Mouse (Mus musculus) c-Kit-positive CD71-positive TER-119-positive erythroid progenitor cells, embryonic 14.5 days (primary cell): ENCODE measurements around the gene Nfatc3.

Experiments used
- DNase-seq: peaks from one replicate; pipeline ENCODE4 v3.0.0-alpha.2; 2013; ENCODE audit warnings: low spot score

Gene Nfatc3

DNA sequence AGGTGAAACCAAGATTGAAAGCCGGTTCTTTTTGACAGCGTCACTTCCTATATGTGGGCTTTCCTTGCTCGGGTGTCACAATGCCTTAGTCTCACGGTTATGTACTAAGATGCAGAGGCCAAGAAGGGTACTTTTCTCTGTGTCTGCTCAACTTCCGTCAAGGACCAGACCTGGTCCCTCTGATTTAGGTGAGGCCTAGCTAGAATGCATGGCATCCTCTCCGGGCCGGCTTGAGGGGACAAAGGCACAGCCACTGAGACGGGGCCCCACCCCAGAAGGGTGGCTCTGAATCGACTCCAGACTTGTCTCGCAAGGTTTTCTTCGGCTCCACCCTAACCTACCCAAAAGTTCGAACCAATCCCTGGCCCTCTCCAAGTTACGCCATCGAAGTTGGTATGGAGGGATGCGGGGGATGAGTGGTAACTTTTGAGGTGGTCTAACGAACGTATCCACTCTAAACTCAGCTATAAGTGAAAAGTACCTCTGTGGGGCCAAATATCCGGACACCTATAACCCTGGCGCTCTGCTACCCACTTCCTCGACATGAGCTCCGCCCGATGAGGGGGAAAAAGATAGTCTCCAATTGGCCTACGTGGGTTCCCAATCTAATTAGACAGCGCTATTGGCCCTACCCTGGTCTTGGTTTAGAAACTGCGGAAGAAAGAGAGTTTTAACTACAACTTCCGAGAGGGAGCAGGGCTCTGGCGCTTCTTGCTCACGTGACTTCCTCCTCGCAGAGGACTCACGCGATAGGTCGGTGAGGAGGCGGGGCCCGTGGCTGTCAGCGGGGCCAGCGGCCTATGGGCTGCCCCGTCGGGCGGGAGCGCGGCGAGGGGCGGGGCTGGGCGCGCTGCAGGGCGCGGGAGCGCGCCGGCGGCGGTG, at the start of gene Nfatc3:
Gene Nfatc3 (plus strand): TSS at position 110 of the 882 bp plus-strand sequence.
- peak; percentile 93 for DNase-seq

DNA sequence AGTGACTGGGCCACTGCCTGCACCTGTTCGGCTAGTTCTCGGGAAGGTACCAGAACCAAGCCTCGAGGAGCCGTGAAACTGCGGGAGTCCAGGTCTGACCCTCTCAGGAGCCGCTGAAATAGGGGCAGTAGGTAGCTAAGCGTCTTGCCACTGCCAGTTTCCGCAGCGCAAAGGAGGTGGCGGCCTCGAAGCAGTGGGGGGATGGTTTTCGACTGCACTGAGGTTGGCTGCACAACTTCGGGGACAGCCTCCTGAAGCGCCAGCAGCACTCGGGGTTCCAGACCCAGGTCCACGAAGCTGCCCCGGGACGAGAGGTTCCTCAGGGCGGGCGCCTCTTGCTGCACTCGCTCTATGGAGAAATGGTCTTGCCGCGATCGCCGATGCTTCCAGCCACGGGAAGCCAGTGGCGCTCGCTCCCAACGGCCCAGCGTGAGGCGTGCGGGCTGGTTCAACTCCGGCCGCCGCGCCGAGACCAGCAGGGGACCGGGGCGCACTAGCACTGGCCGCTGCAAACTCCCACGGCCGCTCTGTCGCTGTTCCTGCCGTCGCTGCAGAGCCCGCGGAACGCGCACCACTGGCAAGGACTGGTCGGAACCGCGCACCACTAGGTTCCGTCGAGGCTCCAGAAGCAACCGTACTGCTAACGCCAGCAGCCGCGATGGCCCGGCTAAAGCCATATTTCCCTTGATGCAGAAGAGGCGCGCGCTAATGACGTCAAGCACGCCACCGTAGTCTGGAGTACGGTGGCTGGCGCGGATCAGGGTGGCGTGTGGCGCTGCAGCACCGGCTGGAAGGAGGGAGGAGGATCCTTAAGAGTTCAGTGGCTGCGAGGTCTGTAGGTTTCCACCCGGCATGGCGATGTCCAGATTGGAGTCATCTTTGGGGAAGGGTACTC, 47.6 kb upstream of the Nfatc3 start:
- peak; percentile 93 for DNase-seq

DNA sequence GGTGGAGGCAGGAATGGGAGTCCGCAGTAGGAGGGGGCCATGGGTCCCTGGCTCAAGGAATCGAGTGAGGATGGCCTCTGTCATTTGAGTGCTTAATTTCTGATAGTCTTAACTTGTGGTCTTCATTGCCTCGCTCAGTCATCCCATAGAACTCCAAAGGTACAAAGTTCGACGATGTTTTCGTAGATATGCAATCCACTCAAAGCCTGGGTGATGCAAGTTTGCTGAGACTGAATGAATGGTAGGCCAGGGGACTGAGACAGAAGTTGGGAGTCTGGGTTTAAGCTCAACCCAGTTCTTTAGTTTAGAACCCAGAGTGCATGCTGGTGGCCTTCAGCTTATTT, 47.0 kb upstream of the Nfatc3 start, which contains the start of gene Ddx28:
Gene Ddx28 (minus strand): TSS at position 240 of the 344 bp plus-strand sequence.
- DNase-seq = peak; percentile 62

- DNase-seq = peak; percentile 76
Observed at GRCm38 (mm10) chr8:106012203-106012602, 46.4 kb upstream of the Nfatc3 start.

DNA sequence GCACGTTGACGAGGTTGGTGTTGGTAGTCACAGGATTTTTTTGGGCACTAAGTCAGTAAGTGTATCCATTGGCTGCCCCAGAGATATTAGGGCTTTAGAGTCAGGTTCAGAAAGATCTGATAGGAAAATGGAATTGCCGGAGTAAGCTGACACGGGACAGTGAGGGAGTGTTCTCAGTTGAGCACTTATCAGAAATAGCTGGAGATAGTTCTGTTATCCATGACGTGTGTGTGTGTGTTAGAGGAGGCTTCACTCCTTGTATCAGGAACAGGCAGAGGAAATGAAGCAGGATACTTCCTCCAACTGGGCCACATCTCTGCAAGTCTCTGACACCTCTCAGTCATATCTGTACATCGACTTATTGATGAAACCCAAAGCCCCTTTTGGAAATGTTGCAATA, 42.4 kb upstream of the Nfatc3 start:
- no peak for DNase-seq

- no peak for DNase-seq
Observed at GRCm38 (mm10) chr8:106017130-106017529, 41.5 kb upstream of the Nfatc3 start.

DNA sequence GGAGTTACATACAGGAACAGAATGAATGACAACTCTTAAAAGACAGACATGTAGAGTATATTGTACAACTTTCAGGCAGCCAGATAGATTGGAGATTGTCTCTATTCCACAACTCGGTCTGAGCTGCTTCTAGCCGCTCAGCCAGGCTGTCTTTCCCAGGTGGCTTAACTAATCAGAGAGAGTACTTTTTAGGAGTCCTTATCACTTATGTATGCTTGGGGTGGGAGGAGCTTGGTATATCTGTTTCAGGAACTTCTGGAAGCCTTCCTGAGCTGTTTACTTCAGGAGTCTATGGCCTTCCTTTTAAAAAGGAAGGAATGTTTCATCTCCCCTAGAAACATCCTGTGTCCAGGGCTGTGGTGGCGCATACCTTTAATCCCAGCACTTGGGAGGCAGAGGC, 40.6 kb upstream of the Nfatc3 start:
- DNase-seq = peak; percentile 29

DNA sequence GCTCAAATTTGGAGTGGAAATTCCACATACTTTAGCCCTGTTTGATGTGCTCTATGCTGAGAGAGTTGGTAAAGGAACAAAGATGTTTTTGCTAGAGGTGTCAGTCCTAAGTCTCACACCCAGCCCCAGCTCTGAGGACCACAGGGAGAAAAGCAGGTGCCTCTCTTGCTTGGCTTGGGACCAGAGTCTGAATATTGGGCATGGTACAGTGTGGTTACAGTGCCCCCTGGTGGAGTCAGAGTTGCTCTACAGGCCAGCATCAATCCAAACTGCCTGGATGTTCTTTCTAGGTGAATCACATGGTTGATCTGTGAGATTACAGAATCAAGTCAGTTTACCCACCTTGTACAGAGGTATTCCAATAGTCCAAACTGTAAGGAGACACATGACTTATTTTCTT, 36.2 kb upstream of the Nfatc3 start:
- peak; percentile 80 for DNase-seq

GRCm38 (mm10) chr8:106038721-106039120, 19.9 kb upstream of the Nfatc3 start:
- DNase-seq = no peak

GRCm38 (mm10) chr8:106039605-106040004, 19.0 kb upstream of the Nfatc3 start:
- no peak for DNase-seq

DNA sequence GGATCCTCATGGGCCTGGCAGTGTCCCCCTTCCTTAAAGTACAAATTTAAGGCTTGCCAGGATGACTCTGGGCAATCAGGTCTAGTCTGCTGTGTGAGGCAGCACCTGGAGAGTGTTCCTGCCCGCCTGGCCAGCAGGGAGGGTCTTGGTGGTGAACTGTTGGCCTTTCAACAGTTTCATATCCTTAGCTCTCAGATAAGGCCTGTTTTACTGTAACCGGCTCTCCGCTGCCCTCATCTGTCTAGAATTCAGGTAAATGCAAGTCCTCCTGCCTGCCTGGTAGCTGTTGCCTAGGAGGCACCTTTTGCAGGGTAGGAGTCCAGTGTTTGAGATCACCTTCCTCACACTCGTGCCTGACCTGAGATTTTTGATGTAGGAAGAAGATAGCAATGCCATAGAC, 18.4 kb upstream of the Nfatc3 start:
- DNase-seq = no peak

DNA sequence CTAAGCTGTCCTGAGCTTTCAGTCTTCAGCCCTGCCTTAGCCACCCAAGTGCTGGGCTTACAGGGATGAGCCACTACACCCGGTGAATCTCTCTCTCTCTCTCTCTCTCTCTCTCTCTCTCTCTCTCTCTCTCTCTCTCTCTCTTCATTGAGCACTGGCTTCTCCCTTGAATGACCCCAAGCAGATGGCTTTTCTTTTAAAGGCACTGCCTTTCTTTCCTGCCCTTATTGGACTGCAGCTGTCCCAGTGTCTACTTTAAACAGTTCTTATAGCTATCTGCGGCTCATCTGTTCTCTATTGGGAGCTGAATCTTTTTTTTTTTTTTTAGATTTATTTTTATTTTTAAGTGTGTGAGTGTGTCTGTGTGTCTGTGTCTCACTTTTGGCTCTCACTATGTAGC, 15.6 kb upstream of the Nfatc3 start:
- DNase-seq = no peak

- no peak for DNase-seq
Observed at GRCm38 (mm10) chr8:106044151-106044550, 14.5 kb upstream of the Nfatc3 start.

GRCm38 (mm10) chr8:106046872-106047559, 11.6 kb upstream of the Nfatc3 start:
- DNase-seq = peak; percentile 58

GRCm38 (mm10) chr8:106047854-106048630, 10.6 kb upstream of the Nfatc3 start:
- peak; percentile 26 for DNase-seq

DNA sequence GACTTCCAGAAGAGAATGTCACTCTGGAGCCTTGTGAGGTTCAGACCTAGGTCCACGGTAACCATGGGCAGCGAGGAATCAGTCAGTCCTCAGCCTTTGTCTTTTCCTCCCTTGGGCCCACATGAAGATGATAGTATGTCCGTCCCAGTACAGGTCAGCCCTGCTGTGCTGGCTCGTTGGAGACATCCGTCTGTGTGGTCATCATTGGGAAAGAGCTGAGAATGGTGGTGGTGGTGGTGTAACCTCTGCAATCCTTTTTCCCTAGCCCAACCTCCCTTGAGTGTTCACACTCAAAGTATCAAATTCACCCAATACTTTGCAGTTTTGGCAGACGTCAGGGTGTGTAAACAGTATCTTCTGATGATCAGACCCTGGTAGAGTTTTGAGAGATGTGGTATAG, 8.8 kb upstream of the Nfatc3 start:
- no peak for DNase-seq

GRCm38 (mm10) chr8:106051068-106051467, 7.6 kb upstream of the Nfatc3 start:
- DNase-seq = no peak

GRCm38 (mm10) chr8:106052510-106053089, 6.0 kb upstream of the Nfatc3 start:
- no peak for DNase-seq

DNA sequence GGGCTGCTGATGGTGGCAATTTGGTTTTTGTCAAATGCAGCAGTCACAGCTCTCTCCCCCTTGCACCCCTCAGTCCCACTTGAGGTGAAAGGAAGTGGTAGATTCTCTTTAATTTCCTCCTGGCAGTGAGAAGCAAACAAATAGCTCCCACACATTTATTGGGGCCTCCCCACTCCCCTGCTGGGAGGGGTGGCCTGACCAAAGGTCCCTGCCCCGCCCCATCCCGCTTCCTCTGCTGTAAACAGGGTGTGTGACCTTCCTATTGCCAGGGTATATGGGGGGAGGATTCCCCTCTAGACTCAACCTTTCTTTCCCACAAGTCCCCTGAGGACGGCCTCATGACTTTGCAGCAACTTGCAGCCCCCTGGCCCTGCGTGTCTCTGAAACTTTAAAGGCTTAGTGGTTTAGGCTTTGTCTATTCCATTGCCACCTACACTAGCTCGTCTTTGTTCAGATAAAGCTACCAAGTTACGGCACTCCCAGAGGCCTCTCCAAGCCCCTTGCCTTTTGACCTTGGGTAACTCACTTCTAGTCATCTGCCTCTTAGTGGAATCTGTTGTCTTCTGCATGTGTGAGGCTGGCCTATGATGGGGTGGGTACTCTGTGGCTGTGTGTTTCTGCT, 4.3 kb upstream of the Nfatc3 start:
- no peak for DNase-seq

DNA sequence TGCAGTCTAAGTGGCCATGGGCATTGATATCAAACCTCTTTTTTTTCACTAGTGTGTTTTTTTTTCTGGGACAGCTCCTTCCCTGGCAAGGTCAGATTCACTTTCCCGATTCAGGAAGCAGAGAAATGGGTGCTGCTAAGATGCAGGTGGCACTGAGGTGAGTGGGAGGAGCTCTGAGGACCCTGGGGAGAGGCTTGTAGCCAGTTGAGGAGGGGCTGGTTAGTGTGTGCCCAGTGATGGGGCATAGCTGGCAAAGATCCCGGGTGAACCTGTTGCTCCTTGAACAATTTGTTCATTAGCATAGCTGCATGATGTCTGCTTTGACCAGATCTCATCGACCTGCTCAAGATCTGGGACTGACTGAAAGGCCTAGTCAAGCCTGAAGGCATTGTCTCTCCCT, 3.6 kb upstream of the Nfatc3 start:
- no peak for DNase-seq
